Mouse (Mus musculus): ENCODE results near the gene Pgbd5. TPM values are rescaled to one million over a fixed set of nuclear protein-coding genes. Genes with fewer than 3 reads are reported as not detected.

Pgbd5 gene
- polyA plus RNA-seq, 1 experiment from 2014 or later: 2.1 TPM

- no peak overlapping the region for H3K27ac ChIP-seq (replicated peaks)
- H3K4me1 ChIP-seq: peaks cover 3% of the 10 kb centered on the region; the same call in 1 of the 2 replicates
- no peaks in the 10 kb centered on the region for H3K9me3 ChIP-seq (replicated peaks)
- no peak overlapping the region for H3K4me3 ChIP-seq
- H3K27me3 ChIP-seq (ENCODE audit: low read depth, poor library complexity, severe bottlenecking): no peaks in the 10 kb centered on the region
- WGBS: 95% methylated on average over 5 of the region's 5 CpGs
- no peak for DNase-seq (ENCODE audit: low spot score)
- H3K36me3 ChIP-seq: no peaks in the 10 kb centered on the region
Measured at GRCm38 (mm10) chr8:124418927-124419326, 20.5 kb downstream of the Pgbd5 start.

GRCm38 (mm10) chr8:124418185-124418584, 21.3 kb downstream of the Pgbd5 start:
- 89% methylated on average over 6 of the region's 6 CpGs for WGBS

GRCm38 (mm10) chr8:124416646-124417045, 22.8 kb downstream of the Pgbd5 start:
- H3K36me3 ChIP-seq: no peaks in the 10 kb centered on the region
- no peak overlapping the region for H3K4me3 ChIP-seq
- H3K4me1 ChIP-seq: peaks cover 3% of the 10 kb centered on the region; the same call in 1 of the 2 replicates
- H3K27ac ChIP-seq (replicated peaks): no peak overlapping the region
- no peaks in the 10 kb centered on the region for H3K9me3 ChIP-seq (replicated peaks)
- 82% methylated on average over 7 of the region's 7 CpGs for WGBS
- no peaks in the 10 kb centered on the region for H3K27me3 ChIP-seq (ENCODE audit: low read depth, poor library complexity, severe bottlenecking)
- DNase-seq (ENCODE audit: low spot score): no peak

More at GRCm38 (mm10) chr8:124418185-124418584, 21.3 kb downstream of the Pgbd5 start:
- Histone ChIP-seq H3K4me3 (no peak overlapping the region), H3K9me3 (replicated peaks) (no peaks in the 10 kb centered on the region), H3K27me3 (ENCODE audit: low read depth, poor library complexity, severe bottlenecking) (no peaks in the 10 kb centered on the region), H3K4me1 (peaks cover 3% of the 10 kb centered on the region; the same call in 1 of the 2 replicates), H3K27ac (replicated peaks) (no peak overlapping the region), H3K36me3 (no peaks in the 10 kb centered on the region)
- DNase-seq (ENCODE audit: low spot score): no peak

GRCm38 (mm10) chr8:124415789-124416188, 23.7 kb downstream of the Pgbd5 start:
- no peak overlapping the region for H3K4me3 ChIP-seq
- DNase-seq (ENCODE audit: low spot score): no peak
- no peaks in the 10 kb centered on the region for H3K36me3 ChIP-seq
- H3K27ac ChIP-seq (replicated peaks): no peak overlapping the region
- no peaks in the 10 kb centered on the region for H3K27me3 ChIP-seq (ENCODE audit: low read depth, poor library complexity, severe bottlenecking)
- H3K4me1 ChIP-seq: peaks cover 3% of the 10 kb centered on the region; the same call in 1 of the 2 replicates
- H3K9me3 ChIP-seq (replicated peaks): no peaks in the 10 kb centered on the region
- WGBS: 92% methylated on average over 3 of the region's 3 CpGs

DNA sequence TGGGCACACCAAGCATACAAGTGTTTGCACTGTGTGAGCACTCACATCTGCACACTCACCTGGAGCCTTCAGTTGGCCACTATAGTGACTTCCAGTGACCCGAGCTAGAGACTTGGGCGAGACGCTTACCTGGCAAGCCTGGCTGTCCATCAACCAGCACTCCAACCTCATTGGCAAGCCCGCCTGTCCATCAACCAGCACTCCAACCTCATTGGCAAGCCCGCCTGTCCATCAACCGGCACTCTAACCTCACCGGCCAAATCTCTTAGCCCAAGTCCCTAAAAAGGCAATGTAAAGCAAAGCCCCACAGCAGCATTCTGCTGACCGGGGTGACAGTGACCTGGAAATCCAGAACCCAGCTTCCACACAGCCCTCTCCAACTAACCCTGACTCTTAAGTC, 24.5 kb downstream of the Pgbd5 start:
- no peak for DNase-seq (ENCODE audit: low spot score)
- Histone ChIP-seq H3K9me3 (replicated peaks) (no peaks in the 10 kb centered on the region), H3K4me1 (peaks cover 3% of the 10 kb centered on the region; the same call in 1 of the 2 replicates), H3K36me3 (no peaks in the 10 kb centered on the region), H3K27ac (replicated peaks) (no peak overlapping the region), H3K27me3 (ENCODE audit: low read depth, poor library complexity, severe bottlenecking) (no peaks in the 10 kb centered on the region), H3K4me3 (no peak overlapping the region)
- WGBS: 95% methylated on average over 8 of the region's 8 CpGs

DNA sequence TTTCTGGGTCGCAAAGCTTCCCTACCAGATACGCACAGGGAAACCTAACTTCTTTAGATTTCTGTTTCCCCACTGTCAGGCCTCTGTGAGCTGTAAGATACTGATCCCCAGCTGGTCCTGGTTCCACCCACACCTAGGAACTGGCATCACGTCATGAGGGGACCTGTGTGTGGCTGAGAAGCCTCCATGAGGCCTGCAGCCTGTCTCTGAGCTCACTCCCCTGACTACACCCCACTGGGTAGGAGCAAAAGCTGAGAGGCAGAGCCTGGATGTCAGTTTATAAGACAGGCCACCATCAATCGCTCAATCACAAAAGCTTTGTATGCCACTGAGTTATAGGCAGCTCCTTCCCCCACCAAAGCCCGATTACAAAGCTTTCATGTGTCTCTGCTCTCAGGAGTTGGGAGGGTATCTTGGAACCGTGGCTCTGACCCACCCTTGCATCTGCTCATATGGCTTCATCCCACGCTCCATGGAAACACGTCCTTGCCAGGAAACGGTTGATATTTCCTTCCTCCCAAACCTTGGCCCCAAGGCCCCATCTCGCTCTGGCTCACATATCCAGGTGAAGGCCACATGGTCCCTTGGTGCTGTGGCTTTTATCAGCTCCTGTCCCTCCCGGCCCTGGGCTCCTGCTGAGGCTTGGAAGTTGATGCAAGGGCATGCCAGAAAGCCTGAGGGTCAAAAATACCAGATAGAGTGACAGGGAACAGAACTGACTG, 26.1 kb downstream of the Pgbd5 start:
- Histone ChIP-seq H3K9me3 (replicated peaks) (no peaks in the 10 kb centered on the region), H3K36me3 (no peaks in the 10 kb centered on the region), H3K27me3 (ENCODE audit: low read depth, poor library complexity, severe bottlenecking) (no peaks in the 10 kb centered on the region), H3K4me3 (no peak overlapping the region), H3K27ac (replicated peaks) (no peak overlapping the region), H3K4me1 (peaks cover 3% of the 10 kb centered on the region; the same call in 1 of the 2 replicates)
- 86% methylated on average over 11 of the region's 11 CpGs for WGBS
- no peak for DNase-seq (ENCODE audit: low spot score)

DNA sequence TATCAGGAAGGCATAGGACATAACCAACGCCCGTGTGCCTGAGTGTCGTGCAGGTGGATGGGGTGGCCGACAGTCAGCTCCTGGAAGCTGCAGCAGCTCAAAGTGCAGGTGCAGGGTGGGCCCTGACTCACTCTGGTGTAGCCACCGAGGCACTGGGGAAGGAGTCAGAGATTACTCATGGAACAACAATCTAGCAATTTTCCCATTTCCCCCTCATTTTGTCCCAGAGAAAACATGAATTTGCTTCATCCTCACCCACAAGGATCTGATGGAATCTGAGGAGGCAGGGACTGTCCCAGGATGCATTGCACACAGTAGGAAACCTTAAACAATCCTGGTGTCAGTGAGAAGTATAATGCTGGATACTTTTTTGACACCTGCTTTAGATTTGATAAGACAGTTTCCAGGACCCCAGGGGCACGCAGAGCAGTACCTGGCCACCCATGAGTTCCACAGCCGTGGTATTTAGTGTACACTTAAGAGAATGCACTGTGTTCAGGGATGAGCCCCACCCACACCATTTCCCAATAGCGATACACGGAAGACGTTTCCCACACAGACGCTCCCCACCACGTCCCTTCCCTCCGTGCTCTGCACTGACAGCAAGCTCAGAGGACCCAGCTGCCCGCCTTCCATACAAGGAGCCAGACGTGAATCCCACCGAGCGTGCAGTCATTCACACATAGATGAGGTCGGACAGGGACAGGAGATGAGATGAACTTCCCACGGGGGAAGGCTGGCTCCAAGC, 26.8 kb downstream of the Pgbd5 start:
- H3K4me1 ChIP-seq: peaks cover 3% of the 10 kb centered on the region; the same call in 1 of the 2 replicates
- no peak overlapping the region for H3K4me3 ChIP-seq
- no peaks in the 10 kb centered on the region for H3K36me3 ChIP-seq
- H3K27ac ChIP-seq (replicated peaks): no peak overlapping the region
- H3K9me3 ChIP-seq (replicated peaks): no peaks in the 10 kb centered on the region
- 86% methylated on average over 19 of the region's 19 CpGs for WGBS
- no peak for DNase-seq (ENCODE audit: low spot score)
- no peaks in the 10 kb centered on the region for H3K27me3 ChIP-seq (ENCODE audit: low read depth, poor library complexity, severe bottlenecking)

DNA sequence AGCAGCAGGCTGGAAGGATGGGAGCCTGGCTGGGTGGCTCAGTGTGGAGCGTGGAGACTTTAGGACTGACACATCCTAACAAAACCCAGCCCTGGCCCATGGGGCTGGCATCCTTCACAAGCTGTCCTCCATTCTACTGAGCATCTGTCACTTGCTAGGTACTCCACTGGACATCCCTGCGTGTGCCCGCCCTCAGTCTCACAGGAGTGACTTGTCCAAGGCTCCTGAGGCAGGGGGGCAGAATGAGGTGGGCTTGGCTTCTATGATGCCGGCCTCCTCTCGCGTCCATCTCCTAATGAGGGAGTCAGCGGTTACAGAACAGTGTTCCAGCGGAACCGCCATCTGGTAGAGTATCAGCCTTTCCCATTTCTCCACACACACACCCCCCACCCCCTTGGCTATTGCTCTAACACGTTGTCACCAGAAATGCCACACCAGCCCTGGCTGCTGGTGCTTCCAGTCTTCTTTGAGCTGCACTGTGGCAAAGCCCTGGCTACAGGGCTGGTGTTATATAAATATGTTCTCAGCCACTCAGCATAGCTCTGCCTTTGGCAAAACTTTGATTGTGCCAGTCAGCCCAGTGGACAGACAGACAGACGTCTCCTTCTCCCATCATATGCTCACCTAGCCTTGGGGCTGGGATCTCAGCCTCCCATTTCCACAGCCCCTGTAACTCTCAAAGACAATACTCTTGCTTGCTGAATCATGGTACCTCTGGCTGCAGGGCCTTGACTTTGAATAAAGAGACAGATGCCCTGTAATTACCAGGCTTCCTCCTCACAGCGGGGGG, 34.8 kb downstream of the Pgbd5 start:
- H3K4me1 ChIP-seq: peaks cover 3% of the 10 kb centered on the region; the same call in 1 of the 2 replicates

GRCm38 (mm10) chr8:124403876-124404275, 35.6 kb downstream of the Pgbd5 start:
- no peak overlapping the region for H3K27ac ChIP-seq (replicated peaks)
- peaks cover 3% of the 10 kb centered on the region for H3K4me1 ChIP-seq
- H3K36me3 ChIP-seq: no peaks in the 10 kb centered on the region
- no peaks in the 10 kb centered on the region for H3K27me3 ChIP-seq (ENCODE audit: low read depth, poor library complexity, severe bottlenecking)
- H3K9me3 ChIP-seq (replicated peaks): no peaks in the 10 kb centered on the region
- DNase-seq (ENCODE audit: low spot score): peak; percentile 29
- no peak overlapping the region for H3K4me3 ChIP-seq
- 57% methylated on average over 3 of the region's 3 CpGs for WGBS

More for the DNA sequence above, 34.8 kb downstream of the Pgbd5 start:
- H3K27ac ChIP-seq (replicated peaks): no peak overlapping the region
- no peaks in the 10 kb centered on the region for H3K9me3 ChIP-seq (replicated peaks)
- 84% methylated on average over 11 of the region's 12 CpGs for WGBS
- no peaks in the 10 kb centered on the region for H3K36me3 ChIP-seq
- DNase-seq (ENCODE audit: low spot score): no peak
- H3K27me3 ChIP-seq (ENCODE audit: low read depth, poor library complexity, severe bottlenecking): no peaks in the 10 kb centered on the region
- no peak overlapping the region for H3K4me3 ChIP-seq

- no peaks in the 10 kb centered on the region for H3K36me3 ChIP-seq
- WGBS: 87% methylated on average over 11 of the region's 11 CpGs
Measured at GRCm38 (mm10) chr8:124399403-124399861, 40.0 kb downstream of the Pgbd5 start.

DNA sequence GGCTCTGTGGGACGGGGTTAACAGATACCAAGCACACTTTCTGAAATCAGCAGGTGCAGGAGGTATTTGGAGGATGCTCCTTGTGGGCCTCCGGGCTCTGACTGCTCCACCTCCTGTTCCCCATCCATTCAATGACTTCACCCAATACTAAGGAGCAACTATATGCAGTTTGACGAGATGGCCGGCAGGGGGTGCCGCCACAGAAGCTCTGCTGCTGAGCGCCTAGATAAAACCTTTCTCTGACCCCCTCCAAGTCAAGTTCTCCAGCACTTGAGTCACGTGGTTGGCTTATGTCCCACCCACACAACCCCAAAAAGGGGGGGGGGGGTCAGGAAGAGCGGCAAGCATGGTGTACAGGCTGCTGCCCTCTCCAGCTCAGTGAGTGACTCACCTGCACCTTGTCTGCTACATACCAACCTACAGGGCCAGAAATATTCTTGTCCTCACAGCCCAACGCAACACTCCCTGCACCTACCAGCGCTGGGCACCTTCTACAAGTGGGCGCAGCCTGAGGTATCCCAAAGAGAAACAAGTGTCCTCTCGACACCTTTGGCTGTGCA, 40.5 kb downstream of the Pgbd5 start:
- WGBS: 32% methylated on average over 12 of the region's 12 CpGs
- DNase-seq (ENCODE audit: low spot score): peak; percentile 50

More at GRCm38 (mm10) chr8:124399403-124399861, 40.0 kb downstream of the Pgbd5 start:
- no peak for DNase-seq (ENCODE audit: low spot score)
- Histone ChIP-seq H3K4me1 (no peaks in the 10 kb centered on the region; the same call in 1 of the 2 replicates), H3K9me3 (replicated peaks) (no peaks in the 10 kb centered on the region), H3K4me3 (no peak overlapping the region), H3K27me3 (ENCODE audit: low read depth, poor library complexity, severe bottlenecking) (no peaks in the 10 kb centered on the region), H3K27ac (replicated peaks) (no peak overlapping the region)

More for the DNA sequence above, 40.5 kb downstream of the Pgbd5 start:
- Histone ChIP-seq H3K4me1 (no peaks in the 10 kb centered on the region; the same call in 1 of the 2 replicates), H3K9me3 (replicated peaks) (no peaks in the 10 kb centered on the region), H3K27ac (replicated peaks) (no peak overlapping the region), H3K4me3 (no peak overlapping the region), H3K27me3 (ENCODE audit: low read depth, poor library complexity, severe bottlenecking) (no peaks in the 10 kb centered on the region), H3K36me3 (no peaks in the 10 kb centered on the region)

All from midbrain, embryonic 10.5 days (tissue).